Mouse (Mus musculus) mouse embryonic stem cell (cell line): ENCODE measurements at regions not wholly inside any gene's neighbourhood (a gene's known extent, or its start where the extent isn't known, plus 50 kb on each side); places are given as distances from the start of the nearest gene placed in this dataset.

ENCODE experiments used
- in situ Hi-C, 2 experiments: fragments of 300-500 bp; cut with MboI; formaldehyde crosslinking; loops; 1 replicate in 1 of 2; 3 replicates in 1 of 2; pipeline ENCODE4 v1.14.3; 2019 to 2020; ENCODE audit warnings: low sequenced_read_pairs in 2 of 2, low pct_unique_long_range_greater_than_20kb in 1 of 2, mixed read lengths in 1 of 2; ENCODE audit not compliant: unreplicated experiment in 1 of 2

DNA sequence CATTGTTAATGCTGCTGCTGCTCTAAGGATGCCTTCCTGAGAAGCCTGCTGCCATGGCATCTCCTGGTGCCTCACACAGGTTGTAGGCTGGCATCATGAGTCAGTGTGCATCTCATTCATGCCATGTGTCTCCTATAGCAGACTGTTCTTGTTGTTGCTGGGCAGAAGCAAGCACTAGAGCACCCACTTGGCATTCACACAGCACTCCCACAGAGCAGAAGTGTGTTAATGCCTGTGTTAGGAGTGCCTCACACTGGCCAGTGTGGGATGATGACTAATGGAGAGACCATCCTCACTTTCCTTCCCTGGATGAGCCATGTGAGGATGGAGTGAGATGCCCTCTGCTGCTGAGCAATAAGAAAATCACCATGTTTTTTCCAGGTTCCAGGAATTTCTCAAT, 146.9 kb upstream of the Pum3 start:
- in situ Hi-C loops, result no loop called here

DNA sequence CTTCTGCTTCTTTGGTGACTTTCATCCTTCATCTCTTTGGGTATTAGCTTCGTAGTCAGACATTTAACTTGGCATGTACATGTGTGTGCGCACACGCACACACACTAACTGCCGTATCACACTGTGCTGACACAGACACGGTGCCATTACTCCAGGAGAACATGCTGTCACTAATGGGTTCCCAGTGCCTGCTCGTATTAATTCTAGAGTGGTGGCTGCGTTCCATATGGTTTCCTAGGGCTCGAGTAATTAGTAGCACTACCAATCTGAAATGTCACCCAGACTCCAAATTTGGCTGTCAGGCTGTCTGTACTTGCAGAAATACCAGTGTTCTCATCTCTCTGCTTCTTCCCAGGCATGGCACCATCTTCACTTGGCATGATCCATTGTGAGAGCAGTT, 137.3 kb upstream of the Pum3 start:
- in situ Hi-C loops, result no loop called here

DNA sequence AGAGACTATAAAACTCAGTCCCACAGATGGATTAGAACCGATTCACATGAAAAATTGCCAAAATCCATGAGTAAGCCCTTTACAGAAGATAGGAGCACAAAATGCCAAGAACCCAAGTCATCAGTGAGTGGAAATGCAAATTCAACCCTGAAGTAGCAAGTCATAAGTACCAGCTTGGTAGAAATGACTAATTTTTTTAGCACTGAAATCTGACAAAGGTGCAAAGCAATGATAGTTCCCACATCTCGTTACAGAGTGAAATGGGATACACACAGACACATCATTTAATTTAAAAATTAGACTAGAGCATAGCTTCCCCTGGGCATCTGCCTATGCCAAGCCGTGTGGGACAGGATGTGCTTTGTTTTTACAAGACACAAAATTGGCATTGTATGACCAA, 136.4 kb upstream of the Pum3 start:
- in situ Hi-C loops, result no loop called here

DNA sequence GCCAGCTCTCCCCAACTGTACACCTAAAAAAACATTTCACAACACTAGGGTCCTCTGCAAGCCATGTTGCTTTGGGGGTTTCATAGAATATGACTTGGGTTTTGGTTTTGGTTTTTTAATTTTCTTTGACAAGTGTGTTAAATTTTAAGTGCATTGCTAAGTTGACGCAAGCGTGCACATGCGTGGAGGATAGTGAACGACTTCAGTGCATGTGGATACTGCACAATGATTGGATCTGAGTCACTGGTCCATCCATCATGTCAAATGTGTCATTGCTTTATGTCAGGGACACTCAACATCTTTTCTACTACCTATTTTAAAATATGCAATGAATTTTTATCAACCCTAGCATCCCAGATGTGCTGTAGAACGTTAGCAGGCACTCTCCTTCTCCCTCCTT, 134.5 kb upstream of the Pum3 start:
- in situ Hi-C loops, result no loop called here

DNA sequence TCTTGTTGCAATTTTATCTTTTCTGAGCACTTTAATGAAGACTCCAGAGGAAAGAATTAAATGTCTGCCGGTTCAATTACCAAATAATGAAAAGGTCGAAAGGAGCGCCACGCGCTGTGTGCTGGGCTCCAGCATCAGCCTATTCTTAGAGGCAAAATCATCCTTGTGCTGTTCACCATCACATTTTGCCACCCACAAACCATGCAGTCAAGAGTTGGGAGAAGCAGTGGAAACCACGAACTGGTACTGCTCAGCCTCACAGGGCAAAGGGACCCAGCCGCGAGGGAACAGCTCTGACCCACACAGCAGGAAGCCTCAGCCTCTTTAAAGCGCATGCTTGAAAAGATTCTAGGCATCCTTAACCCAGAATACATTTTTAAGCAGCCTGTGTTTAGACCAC, 134.0 kb upstream of the Pum3 start:
- in situ Hi-C loops, result no loop called here

DNA sequence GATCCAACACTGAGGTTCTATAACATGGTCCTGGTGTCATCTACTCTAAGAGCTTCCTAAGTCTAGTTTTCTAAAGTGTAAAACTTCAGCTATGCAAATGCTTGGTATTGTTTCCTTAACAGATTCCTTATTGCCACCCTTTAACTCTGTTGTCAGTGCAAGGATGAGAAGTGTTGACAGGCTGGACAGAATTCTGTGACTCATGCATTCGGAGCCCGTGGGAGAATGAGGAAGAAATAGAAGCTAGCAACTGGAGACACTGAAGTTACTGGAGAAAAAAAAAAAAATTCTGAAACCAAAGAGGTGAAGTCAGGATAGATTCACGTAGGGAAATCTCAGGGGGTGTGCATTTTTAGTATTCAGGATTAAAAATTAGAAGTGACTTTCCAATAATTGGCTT, 128.6 kb upstream of the Pum3 start:
- in situ Hi-C loops, result no loop called here

DNA sequence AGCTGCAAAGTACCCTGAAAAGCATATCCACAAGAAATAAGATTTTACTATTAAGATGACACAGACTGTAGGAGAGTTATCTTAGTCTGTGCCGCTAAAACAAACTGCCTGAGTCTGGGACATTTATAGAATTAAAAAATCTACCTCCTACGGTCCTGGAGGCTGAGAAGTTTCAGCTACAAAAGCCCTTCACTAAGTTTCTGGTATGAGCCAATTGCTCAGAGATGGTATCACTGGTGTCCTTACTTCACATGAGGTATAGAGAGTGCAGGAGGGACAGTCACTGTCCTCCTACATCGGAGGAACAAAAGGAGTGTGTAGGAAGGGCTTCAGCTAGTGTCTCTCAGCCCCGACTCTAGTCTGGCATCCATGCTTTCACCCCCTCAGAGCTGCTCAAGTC, 127.1 kb upstream of the Pum3 start:
- in situ Hi-C loops, result no loop called here

DNA sequence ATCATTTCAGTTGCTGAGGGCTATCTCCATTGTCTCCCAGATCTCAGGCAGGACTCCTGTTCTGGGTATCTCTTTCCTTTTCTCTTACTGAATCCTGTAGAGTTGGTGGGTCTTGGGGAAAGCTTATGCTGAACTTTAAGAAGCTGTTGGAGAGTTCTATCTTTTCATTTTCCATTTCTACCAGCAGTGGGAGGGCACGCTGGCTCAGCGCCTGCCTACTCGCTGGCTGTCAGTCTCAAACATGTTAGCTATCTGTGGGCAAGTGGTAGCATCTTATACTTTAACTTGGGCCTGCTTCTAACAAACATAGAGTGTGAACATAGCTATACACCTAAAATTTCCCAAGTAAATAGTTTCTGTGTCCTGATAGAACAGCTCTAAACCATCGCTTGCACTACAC, 125.2 kb upstream of the Pum3 start:
- in situ Hi-C loops, result no loop called here

DNA sequence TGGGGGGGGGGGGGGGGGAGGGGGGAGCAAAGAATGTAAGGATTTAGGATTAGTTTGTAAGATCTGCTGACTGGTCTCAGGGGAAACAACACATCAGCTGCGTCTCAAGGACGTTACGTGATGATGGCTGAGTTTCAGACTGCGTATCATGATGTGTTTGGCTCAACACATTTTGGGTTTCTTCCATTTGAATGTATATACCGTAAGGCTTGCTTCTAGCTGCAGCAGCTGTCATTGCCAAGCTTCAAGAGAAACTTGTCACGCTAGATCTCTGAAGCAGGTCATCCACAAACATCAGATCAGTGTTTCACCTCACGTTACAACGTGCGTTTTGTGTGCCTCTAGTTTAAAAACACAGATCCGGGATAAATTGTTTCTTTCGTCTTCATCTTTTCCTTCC, 123.6 kb upstream of the Pum3 start:
- in situ Hi-C loops, result no loop called here

DNA sequence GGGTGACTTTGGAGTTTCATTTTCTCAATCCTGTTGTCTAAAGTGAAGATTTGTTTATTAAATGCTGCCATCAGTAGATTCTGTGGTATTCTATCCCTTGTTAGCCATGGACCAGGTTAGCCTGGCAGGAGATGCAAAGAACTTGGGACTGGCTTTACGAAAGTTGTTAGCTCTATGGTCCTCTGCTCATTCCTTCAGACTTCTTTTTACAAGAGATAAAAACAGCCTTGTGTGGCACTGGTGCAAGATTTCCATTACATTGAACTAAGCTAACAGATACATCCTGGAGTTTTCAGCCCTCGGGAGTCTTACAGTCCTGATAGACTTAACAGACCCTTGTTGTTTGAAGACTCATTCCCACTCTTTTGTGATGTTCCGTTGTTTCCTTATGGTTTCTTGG, 108.1 kb upstream of the Pum3 start:
- in situ Hi-C loops, result no loop called here

DNA sequence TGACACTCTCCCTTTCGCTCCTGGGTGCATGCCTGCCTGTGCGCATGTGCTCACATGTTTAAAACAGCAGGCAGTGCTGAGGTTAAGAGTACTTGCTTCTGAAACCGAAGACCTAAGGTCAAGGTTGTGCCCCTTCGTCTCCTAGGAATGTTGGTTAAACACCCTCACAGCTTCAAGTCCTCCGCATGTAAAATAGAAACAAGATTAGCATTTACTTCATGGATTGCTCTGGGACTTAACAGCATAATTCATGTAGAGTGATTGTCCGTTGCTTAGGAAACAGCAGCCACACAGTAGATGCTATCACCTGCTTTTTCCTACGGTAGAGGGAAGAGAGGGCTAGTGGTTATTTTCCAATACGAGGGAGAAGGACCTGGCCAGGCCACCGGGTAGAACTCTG, 107.4 kb upstream of the Pum3 start:
- in situ Hi-C loops, result no loop called here

DNA sequence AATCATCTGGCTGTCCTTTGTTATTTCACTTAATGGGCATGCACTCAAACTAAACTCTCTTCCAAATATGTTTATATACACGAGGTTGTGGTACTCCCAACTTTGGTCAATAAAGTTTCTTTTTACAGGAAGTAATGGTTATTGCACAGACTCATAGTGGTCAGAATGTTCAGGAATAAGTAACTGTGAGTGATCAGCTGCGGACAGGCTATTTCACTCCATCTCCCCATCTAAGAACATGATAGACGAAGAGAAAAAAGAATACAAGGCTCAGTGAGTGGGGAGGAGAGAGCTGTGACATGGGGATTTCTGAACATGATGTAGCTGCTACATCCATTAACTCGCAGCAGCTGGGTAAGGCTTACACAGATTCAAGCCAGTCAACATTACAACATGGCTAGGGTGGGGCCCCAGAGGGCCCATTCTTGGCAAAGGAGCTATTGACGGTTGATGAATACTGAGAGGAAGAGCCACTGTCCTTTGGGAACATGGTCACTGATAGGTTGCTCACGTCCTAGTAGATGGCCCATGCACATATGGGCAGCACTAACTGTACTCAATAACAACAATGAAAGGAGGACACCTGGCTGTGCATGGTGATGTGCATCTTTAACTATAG, 98.4 kb upstream of the Pum3 start:
- in situ Hi-C loops, result no loop called here

DNA sequence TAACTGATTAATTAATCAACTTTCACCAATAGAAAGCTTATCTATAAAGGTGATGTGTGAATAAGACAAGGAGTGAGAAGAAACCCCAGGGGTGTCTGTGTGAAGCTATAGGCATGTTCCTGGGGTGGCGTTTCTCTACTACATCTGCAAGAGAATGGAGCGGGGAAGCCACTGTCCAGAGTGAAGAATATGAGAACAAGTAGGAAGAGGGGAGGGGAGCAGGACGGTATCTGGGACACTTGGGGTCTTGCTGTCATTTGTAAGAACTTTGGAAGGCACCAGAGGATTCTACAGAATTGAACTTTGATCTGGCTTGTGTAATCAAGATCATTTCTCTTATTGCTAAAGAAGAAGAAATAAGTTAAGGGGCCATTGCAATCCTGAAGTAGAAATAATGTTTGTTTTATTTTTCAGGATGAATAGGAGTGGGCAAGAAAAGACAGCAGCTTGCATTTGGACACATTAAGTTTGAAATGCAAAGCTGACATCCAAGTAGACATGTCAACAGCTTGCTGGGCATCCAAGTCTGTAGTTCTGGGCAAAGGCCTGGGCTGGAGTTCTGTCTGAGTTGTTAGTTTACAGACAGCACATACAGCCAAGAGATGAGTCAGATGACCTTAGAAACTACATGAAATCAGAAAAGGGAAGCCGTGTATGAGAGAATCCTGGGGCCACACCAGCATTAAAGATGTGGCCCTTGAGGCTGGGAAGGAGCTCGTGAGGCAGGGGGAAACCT, 89.9 kb upstream of the Pum3 start:
- in situ Hi-C loops, result no loop called here

DNA sequence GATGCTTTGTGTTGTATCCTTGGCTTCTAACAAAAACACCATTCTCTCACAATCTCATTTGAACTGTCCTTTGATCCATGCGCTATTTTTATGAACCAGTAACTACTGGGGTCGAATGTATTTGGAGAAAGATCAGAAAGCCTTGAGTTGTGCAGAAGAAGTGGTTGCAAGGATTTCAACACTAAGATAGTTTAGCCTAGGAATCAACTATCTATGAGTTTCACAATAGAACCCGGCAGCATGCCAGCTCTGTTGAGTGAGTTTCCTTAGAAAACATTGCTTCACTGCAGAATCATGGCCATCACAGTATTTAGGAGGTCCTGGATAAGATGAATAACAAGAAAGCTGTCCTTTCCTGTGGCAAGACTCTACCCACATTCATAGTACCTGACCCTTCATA, 84.6 kb upstream of the Pum3 start:
- in situ Hi-C loops, result no loop called here

DNA sequence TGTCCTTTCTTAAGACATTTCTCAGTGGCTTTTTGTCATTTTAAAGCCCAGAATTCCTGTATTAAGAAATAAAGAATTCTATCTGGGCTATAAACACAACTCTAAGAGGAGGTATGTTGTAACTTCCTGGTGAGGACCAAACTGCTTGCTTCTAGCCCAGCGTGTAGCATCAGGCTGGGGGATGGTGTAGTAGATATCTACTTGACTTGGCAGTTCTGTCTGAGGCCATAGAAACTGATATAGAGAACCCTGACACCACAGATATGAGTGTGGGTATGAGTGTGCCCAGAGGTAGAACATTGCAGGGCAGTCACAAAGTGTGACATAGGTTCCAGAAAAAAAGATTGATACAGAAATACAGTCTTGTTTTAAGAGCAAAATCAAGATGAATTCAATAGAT, 83.9 kb upstream of the Pum3 start:
- in situ Hi-C loops, result no loop called here

DNA sequence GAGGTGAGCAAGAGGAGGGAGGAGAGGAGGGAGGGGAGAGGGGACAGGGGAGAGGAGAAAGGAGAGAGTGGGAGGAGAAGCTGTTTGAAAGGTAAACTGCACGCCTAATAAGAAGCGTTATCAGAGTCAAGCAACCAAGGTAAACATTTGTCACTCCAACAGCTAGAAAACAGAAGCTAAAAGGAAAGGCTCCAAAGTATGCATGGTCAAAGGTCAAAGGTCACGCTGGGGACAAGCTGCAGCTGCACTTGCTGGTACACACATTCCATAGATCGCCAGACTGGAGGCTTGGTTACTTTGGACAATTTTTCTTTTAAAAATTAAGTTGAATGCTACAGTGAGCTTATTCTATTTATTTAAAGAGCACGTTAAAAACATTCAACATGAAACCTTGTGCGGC, 81.7 kb upstream of the Pum3 start:
- in situ Hi-C loops, result no loop called here

DNA sequence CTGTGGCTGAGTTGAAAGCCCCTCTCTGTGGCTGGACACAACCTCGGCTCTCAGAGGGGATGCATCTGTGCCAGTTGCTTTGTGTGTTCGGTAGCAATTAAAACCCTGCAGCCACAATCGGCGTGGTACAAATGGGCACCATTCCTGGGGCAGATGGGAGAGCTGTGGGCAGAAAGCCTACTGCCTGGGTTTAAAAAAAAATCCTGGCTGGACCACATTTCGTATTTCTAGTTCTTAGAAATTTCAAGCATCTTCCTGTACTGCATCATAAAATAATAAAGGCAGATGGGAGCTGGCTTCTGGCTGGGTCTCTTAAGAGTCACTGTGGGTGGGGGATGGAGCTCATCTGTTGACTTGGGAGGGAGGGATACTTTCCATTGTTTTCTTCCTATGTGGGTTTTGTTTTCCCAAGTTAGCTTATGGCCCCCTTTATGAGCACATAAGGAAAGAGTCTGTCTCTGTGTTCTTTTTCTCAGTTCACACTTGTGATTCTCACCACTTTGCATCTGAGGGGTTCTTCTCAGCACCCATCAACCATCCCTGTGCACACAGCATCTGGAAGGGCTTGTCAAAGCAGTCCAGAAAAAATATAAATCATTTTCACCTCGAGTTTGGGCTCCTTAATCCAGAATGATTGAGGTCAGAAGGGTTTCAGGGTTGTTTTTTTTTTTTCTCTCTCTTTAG, 80.5 kb upstream of the Pum3 start:
- in situ Hi-C loops, result no loop called here

DNA sequence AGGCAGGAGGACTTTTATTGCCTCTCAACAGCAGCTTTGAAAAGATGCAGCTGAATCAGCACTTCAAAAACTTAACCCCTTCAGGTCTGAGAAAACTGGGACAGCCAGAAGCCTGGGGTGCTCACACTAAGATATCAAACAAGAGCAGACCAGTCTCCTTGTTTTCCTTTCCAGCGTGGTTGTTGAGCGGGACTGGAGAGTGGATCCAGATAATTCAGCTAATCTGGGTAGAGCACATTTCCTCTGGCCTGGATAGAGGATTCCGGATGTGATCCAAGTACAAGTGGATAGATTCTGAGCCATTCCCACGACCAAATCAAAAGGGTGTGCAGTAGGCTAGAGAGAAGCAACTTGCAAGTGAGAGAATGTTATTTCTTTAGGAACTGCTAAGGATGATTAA, 68.7 kb upstream of the Pum3 start:
- in situ Hi-C loops, result no loop called here

DNA sequence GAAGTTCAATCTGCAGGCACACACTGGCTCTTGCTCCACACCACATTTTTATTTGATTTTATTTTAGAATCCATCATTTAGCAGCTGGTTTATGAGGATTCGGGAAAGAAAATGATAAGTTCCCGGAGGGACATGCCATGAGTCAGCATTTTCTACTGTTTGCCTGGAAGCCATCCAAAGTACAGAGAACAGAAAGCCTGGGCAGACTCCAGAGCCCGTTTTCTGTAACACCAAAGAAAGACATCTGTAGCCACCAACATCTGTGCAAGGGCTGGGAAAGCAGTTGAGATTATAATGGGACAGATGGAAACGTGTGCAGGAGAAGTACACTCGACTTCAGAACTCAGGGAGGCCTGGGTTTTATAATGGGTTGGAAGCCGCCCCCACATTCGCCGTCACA, 62.8 kb upstream of the Pum3 start:
- in situ Hi-C loops, result no loop called here

DNA sequence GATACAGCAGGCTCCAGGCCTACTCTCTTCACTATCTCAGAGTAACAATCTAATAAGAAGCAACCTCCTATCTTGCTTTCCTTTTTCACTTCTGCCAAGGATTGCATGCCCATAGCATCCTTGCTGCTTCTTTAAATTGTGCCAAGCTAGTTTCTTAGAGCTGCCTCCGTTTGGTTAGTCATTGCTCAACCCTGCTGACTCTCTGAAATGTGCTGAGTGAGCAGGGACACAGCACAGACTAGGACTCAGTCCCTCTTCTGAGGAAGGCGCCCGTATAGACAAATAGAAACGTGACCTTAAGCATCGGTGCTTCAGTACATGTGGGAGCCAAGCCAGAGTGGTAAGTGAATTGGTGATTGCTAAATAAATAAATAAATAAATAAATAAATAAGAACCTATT, 62.2 kb upstream of the Pum3 start:
- in situ Hi-C loops, result no loop called here
